Mouse (Mus musculus) central nervous system, embryonic 11.5 days (tissue): ENCODE data around the gene Slc6a20a. TPM values are rescaled to one million over a fixed set of nuclear protein-coding genes. Genes with fewer than 3 reads are reported as not detected.

Source experiments
- polyA plus RNA-seq: library from polyadenylated mRNA; depleted of rRNA; stranded (reverse); fragments of >200 nt; gene quantifications from 2 replicates; pipeline ENCODE4 v1.2.3, GENCODE M21; 2012; rRNA removed

Gene Slc6a20a
- 1.00 and 1.3 TPM in 2 replicates for polyA plus RNA-seq

GRCm38 (mm10) chr9:123678327-123679105 lies at the start of gene Slc6a20a, which contains the start of gene Ccr9:
Gene Slc6a20a, minus strand, starts transcription at chr9:123678885.
Gene Ccr9, plus strand, starts transcription at chr9:123678439.

GRCm38 (mm10) chr9:123717186-123718008 lies 38.7 kb upstream of the Slc6a20a start, which contains the start of gene Lztfl1:
Gene Lztfl1, minus strand, starts transcription at chr9:123717697.

GRCm38 (mm10) chr9:123632281-123632680 lies 46.4 kb downstream of the Slc6a20a start, which contains the start of gene Slc6a20b:
Gene Slc6a20b, minus strand, starts transcription at chr9:123632565.

Other genes starting within 250 kb of the Slc6a20a start
- 26.0 and 31.1 TPM in 2 replicates for gene Limd1, start 200.2 kb downstream of the Slc6a20a start, polyA plus RNA-seq
- gene Sacm1l, start 149.1 kb downstream of the Slc6a20a start, polyA plus RNA-seq, result 15.5 and 25.9 TPM in 2 replicates
- 0.07 and 0.14 TPM in 2 replicates for gene Slc6a20b, start 46.3 kb downstream of the Slc6a20a start, polyA plus RNA-seq
- gene Ccr9, start 446 bp downstream of the Slc6a20a start, polyA plus RNA-seq, result 0.08 and 0.09 TPM in 2 replicates
- 29.7 and 30.6 TPM in 2 replicates for gene Lztfl1, start 38.8 kb upstream of the Slc6a20a start, polyA plus RNA-seq
- not detected in 2 replicates for gene Cxcr6, start 127.6 kb upstream of the Slc6a20a start, polyA plus RNA-seq
- gene Fyco1, start 173.0 kb upstream of the Slc6a20a start, polyA plus RNA-seq, result 4.8 and 7.8 TPM in 2 replicates
- not detected in 2 replicates for gene Xcr1, start 183.1 kb upstream of the Slc6a20a start, polyA plus RNA-seq